Mouse (Mus musculus) heart, postnatal 10 days (tissue): ENCODE results near the gene Foxa2. TPM values are rescaled to one million over a fixed set of nuclear protein-coding genes. Genes with fewer than 3 reads are reported as not detected.
A peak's percentile ranks its signal among the peaks of the same experiment; 100 is the strongest.

Experiments
- DNase-seq, 2 experiments: peaks; one replicate each; pipeline ENCODE4 v3.0.0; 2021
- intact Hi-C: fragments of 180-260 bp; cut with DNase I; formaldehyde crosslinking; loops from one replicate; pipeline ENCODE4 v1.15.1; 2025
- total RNA-seq, 2 experiments: library from RNA; stranded (reverse); gene quantifications; 2 replicates each; pipeline ENCODE4 v1.2.3; 2021

The Foxa2 gene
- not detected for total RNA-seq

DNA sequence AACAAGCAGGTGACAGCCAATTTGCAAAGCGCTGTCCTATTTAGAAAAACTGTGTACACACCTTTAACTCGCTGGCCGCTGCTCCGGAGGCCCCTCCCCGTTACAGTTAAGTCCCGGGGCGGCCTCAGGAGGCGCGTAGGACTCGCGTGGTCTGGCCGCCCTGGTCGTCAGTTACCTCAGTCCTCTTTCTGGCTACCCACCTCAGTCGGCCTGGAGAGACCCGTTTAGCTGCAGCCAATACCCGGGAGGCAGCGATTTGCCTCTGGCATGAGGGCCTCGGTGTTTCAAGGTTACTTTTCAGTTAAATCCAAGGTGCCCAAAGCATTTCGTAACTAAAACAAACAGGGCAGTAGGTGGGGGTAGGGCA, at the start of gene Foxa2:
Gene Foxa2 (minus strand): TSS at position 171 of the 367 bp plus-strand sequence.
- intact Hi-C loops = loop anchor here (5.0 kb wide), 1 partner anchor 66 kb away; no protein-coding TSS in a partner anchor
- no peak for DNase-seq

DNA sequence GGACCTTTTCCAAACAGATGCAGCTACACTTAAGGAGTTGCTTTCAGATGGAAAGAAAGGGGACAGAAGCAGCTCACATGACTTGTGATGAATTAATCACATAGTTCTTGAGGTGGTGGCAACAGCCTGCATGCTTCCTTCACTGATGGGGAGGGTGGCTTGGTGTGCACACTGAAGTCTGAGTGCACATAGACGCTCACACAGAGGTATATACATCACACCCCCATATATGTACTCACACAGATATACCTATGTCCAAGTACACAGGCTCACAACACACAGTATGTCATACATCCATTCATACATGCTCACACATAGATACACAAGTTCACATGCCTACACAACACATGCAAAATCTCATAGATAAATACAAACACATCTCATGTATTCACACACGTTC, 45.3 kb upstream of the Foxa2 start:
- DNase-seq = no peak
- intact Hi-C loops = no loop called here

DNA sequence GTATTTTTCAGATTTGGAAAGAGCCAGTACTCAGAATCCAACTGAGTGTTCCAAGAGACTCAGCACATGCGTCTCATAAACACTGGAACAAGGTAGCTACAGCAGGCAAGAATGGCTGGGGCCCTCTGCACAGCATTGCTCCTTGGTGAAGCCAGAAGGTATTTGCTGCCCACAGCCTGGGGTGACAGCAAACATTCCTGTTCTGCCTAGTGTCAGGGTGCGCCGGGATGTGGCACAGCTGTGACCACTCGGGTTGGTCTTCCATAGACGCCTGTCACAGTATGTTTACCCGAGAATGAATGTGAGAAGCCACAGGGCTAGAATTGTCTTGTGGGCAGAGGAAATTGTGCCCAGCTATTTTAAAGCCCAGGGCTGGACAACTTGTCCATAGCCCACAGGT, 44.9 kb upstream of the Foxa2 start:
- intact Hi-C loops = no loop called here
- no peak for DNase-seq

DNA sequence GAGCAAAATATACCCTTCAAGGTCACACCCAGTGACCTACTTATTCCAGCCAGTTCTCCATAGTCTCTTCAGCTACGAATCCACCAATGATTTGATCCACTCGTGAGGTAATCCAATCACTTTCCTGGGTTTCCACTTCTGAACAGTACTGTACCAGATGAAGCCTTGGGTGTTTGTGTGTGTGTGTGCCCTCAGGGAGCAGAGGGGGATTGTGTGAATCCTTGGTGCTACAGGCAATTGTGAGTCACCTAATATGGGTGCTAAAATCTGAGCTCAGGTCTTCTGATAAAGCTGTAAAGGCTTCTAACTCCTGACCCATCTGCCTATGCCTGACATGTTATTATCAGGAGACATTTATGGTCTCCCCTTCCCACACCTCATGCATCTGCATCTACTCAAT, 43.3 kb upstream of the Foxa2 start:
- intact Hi-C loops = no loop called here
- no peak for DNase-seq

- no peak for DNase-seq
- intact Hi-C loops = loop anchor here (10.0 kb wide), 1 partner anchor 281 kb away; no protein-coding TSS in a partner anchor
These were observed 38.8 kb upstream of the Foxa2 start for GRCm38 (mm10) chr2:148085529-148085928.

DNA sequence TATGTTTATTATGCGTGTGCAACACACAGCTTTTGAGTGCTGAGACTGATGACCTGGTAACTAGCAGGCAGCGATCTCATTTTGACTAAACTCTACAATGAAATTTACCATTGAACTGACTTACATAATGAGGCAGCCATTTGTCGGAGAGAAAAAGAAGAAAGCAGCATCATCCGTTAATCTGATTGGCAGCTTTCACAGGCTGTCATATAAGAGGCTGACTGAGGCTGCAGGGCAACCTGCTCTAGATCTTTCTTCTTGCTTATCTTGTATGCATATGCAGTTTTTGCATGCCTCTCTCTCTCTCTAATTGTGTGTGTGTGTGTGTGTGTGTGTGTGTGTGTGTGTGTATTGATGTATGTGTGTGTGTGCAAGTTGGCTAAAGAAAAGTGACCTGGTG, 38.4 kb upstream of the Foxa2 start:
- no peak for DNase-seq
- intact Hi-C loops = loop anchor here (10.0 kb wide), 1 partner anchor 280 kb away; no protein-coding TSS in a partner anchor

DNA sequence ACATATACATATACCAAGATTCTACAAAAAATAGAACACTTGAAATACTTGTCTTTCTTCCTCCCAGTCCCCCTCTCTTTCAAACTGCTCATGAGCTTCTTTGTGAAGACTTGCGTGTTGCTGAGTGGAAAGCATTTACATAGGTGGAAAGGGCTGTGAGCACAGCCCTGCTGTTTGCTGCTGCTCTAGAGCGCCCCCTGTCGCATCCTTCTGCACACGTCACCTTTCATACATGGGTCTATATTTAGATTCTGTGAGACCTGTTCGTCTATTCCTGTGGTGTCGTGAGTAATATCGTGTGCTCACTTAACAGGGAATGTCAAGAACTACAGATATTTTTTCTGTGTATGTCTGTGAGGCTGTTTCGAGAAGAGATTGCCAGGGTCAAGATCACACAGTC, 35.5 kb upstream of the Foxa2 start:
- intact Hi-C loops = loop anchor here (1.0 to 10.0 kb wide), 2 partner anchors 235 to 277 kb away; no protein-coding TSS in a partner anchor
- DNase-seq = peak; percentile 59 to 62

GRCm38 (mm10) chr2:148060705-148061104, 13.9 kb upstream of the Foxa2 start:
- DNase-seq = no peak
- intact Hi-C loops = no loop called here

GRCm38 (mm10) chr2:148053411-148053810, 6.6 kb upstream of the Foxa2 start:
- intact Hi-C loops = no loop called here
- DNase-seq = no peak

GRCm38 (mm10) chr2:148048484-148049129, 1.8 kb upstream of the Foxa2 start:
- intact Hi-C loops = loop anchor here (1.0 to 5.0 kb wide), 3 partner anchors 64 to 240 kb away; no protein-coding TSS in a partner anchor
- peak; percentile 58 to 77 for DNase-seq

DNA sequence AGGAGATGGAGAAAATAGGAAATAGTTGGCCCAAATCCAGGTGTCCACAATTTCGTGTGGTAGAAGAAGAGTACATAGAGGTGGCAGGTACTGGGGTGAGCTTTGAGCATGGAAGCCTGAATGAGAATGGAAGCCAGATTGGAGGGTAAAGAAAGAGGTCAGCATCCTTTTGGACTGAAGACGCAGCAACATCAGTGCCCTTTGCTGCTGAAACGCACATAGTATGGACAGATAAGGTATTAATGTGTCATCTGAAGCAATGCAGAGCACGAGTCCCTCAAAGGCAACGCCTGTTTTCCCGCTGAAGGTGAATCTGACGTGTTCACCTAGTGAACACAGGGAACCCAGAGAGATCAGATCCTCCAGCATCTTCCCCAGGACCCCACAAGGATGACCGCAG, 842 bp upstream of the Foxa2 start:
- intact Hi-C loops = loop anchor here (1.0 to 5.0 kb wide), 3 partner anchors 65 to 239 kb away; no protein-coding TSS in a partner anchor

DNA sequence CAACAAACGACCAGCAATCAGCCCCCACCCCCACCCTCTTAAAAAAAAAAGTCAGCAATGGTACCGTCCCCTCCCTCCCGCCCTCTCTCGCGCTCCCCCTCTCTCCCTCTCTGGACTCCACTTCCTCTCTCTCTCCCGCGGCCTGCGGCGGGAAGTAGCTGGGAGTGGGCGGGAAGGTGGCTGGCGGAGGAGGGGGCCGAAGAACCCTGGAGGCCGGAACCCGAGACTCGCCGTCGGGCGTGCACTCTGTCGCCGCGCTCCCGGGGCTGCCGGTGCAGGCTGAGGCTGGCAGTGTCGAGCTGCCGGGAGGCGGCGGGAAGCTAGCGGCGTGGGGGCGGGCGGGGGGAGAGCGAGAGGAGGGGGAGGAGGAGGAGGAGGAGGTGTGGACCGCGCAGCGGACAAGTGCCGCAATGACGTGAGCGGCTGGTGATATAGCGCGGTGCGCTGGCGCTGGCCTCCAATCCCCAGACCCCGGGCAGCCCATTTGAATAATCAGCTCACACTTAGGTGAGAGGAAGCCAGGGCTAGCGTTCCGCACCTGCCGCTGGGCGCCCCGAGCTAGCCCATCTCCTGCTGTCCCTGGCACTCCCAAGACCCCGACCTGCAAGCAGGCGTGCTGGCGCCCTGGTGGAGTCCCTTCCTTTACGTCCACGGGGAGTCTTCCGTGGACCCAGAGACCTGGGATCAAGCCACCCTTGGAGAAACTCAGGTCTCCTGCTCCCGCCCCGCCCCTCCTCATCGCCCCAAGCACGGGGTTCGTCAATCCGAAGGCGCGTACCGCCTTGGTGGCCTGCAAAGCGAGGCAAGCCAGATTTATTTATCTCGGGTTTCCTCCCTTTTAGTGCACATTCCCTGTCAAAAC, 601 bp downstream of the Foxa2 start:
- intact Hi-C loops = loop anchor here (5.0 kb wide), 1 partner anchor 66 kb away; no protein-coding TSS in a partner anchor
- no peak for DNase-seq

More for the DNA sequence above, 842 bp upstream of the Foxa2 start:
- no peak for DNase-seq

- intact Hi-C loops = loop anchor here (5.0 kb wide), 1 partner anchor 67 kb away; no protein-coding TSS in a partner anchor
These were observed 1.2 kb downstream of the Foxa2 start for GRCm38 (mm10) chr2:148045543-148045936.

GRCm38 (mm10) chr2:148044877-148045539, 1.8 kb downstream of the Foxa2 start:
- intact Hi-C loops = loop anchor here (5.0 kb wide), 1 partner anchor 67 kb away; no protein-coding TSS in a partner anchor

More at GRCm38 (mm10) chr2:148045543-148045936, 1.2 kb downstream of the Foxa2 start:
- DNase-seq = no peak

GRCm38 (mm10) chr2:148043976-148044876, 2.5 kb downstream of the Foxa2 start:
- intact Hi-C loops = no loop called here
- no peak for DNase-seq

More at GRCm38 (mm10) chr2:148044877-148045539, 1.8 kb downstream of the Foxa2 start:
- no peak for DNase-seq

GRCm38 (mm10) chr2:148043271-148043975, 3.3 kb downstream of the Foxa2 start:
- intact Hi-C loops = no loop called here
- no peak for DNase-seq

GRCm38 (mm10) chr2:148042126-148042640, 4.6 kb downstream of the Foxa2 start:
- DNase-seq = no peak
- intact Hi-C loops = no loop called here

- no peak for DNase-seq
- intact Hi-C loops = no loop called here
These were observed 5.4 kb downstream of the Foxa2 start for GRCm38 (mm10) chr2:148041381-148041780.
